Mouse (Mus musculus) midbrain, embryonic 14.5 days (tissue): ENCODE results near the gene Ttc8. TPM values are rescaled to one million over a fixed set of nuclear protein-coding genes. Genes with fewer than 3 reads are reported as not detected.

ENCODE experiments used
- ATAC-seq: fragments of 200-750 bp; cut with Nextera tagmentation; 2 replicates; pipeline ENCODE4 v1.8.0; 2017; ENCODE audit warnings: moderate number of reproducible peaks, moderate library complexity; ENCODE audit not compliant: low FRiP score, low TSS enrichment
- DNase-seq: peaks from one replicate; pipeline ENCODE4 v3.0.0-alpha.2; 2015
- H3K27ac ChIP-seq: fragments of 300-500 bp; sonication (generic); replicated peaks from 2 replicates; pipeline ENCODE4 v1.5.1; 2014; ENCODE audit warnings: mild to moderate bottlenecking, low read depth, low read length, moderate library complexity
- H3K27me3 ChIP-seq: fragments of 300-500 bp; sonication (generic); 2 replicates; pipeline ENCODE4 v1.6.1; 2014; ENCODE audit warnings: low read length, control low read depth, mixed read lengths; ENCODE audit not compliant: control insufficient read depth, insufficient read depth
- H3K36me3 ChIP-seq: fragments of 300-500 bp; sonication (generic); 2 replicates; pipeline ENCODE4 v1.6.1; 2014; ENCODE audit warnings: low read length, control low read depth; ENCODE audit not compliant: control insufficient read depth, insufficient read depth
- H3K4me1 ChIP-seq: fragments of 300-500 bp; sonication (generic); 2 replicates; pipeline ENCODE4 v1.6.1; 2014; ENCODE audit warnings: mild to moderate bottlenecking, antibody characterized with exemption, low read length, control low read depth; ENCODE audit not compliant: control insufficient read depth, insufficient read depth
- H3K4me2 ChIP-seq: fragments of 300-500 bp; sonication (generic); 2 replicates; pipeline ENCODE4 v1.6.1; 2014; ENCODE audit warnings: mild to moderate bottlenecking, low read length, moderate library complexity
- H3K4me3 ChIP-seq: fragments of 300-500 bp; sonication (generic); replicated peaks from 2 replicates; pipeline ENCODE4 v1.5.1; 2014; ENCODE audit warnings: low read depth, low read length
- H3K9ac ChIP-seq: fragments of 300-500 bp; sonication (generic); replicated peaks from 2 replicates; pipeline ENCODE4 v1.6.1; 2014; ENCODE audit warnings: mild to moderate bottlenecking, low read length, moderate library complexity
- H3K9me3 ChIP-seq: fragments of 300-500 bp; sonication (generic); 2 replicates; pipeline ENCODE4 v1.6.1; 2016; ENCODE audit warnings: low read length, control low read depth, mixed read lengths; ENCODE audit not compliant: control insufficient read depth
- WGBS: fragments of 180-500 bp; shearing (Covaris S2); extraction: QIAGEN DNeasy Blood & Tissue Kit; methylation state at CpG from one replicate; pipeline ENCODE4 v1.1.7; 2014; 5-methylcytosine and 5-hydroxymethylcytosine counted together
- polyA plus RNA-seq: library from polyadenylated mRNA; unstranded; fragments of >200 nt; fragmentation: Nextera tagmentation; extraction: Ambion mirVana; gene quantifications from 2 replicates; pipeline ENCODE4 v1.2.1, GENCODE M21; 2014

Gene Ttc8
- polyA plus RNA-seq, 1 experiment from 2014 or later: 38.5 TPM

DNA sequence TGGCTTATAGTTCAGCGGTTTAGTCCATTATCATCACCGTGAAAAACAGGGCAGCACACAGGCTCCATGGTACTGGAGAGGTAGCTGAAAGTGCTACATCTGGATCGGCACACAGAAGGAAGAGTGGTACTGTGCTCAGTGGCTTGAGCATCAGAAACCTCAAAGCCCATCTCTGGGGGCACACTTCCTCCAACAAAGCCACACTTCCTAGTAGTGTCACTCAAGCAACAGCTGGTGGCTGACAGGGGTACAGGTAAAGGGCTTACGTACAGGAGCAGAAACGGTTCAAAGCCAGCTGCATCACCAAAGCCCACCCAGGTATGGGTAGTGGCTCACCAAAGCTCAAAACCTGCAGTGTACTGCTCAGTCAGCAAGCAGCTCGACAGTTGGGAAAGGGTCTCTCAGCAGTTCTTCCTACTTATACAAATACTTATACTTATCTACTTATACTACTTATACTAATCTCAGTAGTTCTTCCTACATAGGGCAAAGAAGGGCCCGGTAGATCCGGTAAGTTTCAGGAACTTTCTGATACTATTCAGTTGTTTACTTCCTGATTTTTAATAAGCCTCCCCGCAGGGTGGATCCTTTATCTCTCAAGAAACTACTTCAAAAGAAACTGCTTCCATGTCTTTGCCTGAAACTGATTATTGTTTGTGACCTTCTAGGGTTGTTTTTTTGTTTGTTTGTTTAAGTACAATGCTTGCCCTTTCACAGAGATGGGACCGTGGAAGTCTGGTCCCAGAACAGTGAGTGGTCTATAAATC, 78.5 kb downstream of the Ttc8 start:
- Histone ChIP-seq H3K9ac (no peak overlapping the region), H3K4me2 (no peak overlapping the region), H3K27me3 (no peaks in the 10 kb centered on the region), H3K4me3 (no peak overlapping the region), H3K27ac (no peak overlapping the region), H3K9me3 (no peaks in the 10 kb centered on the region), H3K4me1 (no peaks in the 10 kb centered on the region; the same call in 1 of the 2 replicates), H3K36me3 (no peaks in the 10 kb centered on the region)
- WGBS: 87% methylated on average over 10 of the region's 10 CpGs
- ATAC-seq (no peak), DNase-seq (no peak)

DNA sequence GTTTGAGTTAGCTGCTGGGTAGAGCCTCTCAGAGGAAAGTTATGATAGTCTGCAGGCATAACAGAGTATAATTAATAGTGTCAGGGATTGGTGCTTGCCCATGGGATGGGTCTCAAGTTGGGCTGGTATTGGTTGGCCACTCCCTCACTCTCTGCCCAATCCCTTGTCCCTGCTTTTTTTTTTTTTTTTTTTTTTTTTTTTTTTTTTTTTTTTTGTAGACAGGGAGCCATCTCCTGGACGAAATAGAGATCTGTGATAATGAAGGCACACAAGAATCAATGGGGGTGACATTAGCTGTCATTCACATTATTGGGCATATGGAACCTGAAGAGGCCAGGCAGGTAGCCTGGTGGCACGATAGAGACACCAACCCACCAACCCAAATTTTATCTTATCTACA, 79.9 kb downstream of the Ttc8 start:
- WGBS: 80% methylated on average over 2 of the region's 2 CpGs
- Histone ChIP-seq H3K4me3 (no peak overlapping the region), H3K27ac (no peak overlapping the region), H3K9ac (no peak overlapping the region), H3K36me3 (no peaks in the 10 kb centered on the region), H3K4me2 (no peak overlapping the region), H3K4me1 (no peaks in the 10 kb centered on the region; the same call in 1 of the 2 replicates), H3K27me3 (no peaks in the 10 kb centered on the region), H3K9me3 (no peaks in the 10 kb centered on the region)
- DNase-seq (no peak), ATAC-seq (no peak)

DNA sequence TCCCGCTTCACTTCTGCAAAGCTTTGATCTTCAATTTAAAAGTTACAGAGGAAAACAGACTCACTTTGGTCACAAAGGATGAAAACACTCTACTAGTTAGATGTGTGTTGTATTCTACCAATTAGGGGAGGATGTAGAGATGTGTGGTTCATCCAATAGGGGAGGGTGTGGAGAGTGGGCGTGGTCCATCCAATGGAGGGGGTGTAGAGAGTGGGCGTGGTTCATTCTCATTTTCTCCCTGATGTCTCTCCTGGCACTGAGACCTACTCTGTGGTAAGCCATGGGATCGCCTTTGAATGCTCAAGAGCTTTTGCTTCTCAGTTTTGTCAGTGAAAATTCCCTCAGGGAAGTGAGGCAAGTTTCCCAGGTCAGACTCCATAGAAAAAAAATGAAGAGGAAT, 82.7 kb downstream of the Ttc8 start:
- H3K27me3 ChIP-seq: no peaks in the 10 kb centered on the region
- no peaks in the 10 kb centered on the region for H3K9me3 ChIP-seq
- DNase-seq (no peak), ATAC-seq (no peak)
- 84% methylated on average over 4 of the region's 4 CpGs for WGBS
- H3K36me3 ChIP-seq: no peaks in the 10 kb centered on the region
- H3K27ac ChIP-seq: no peak overlapping the region
- H3K4me1 ChIP-seq: no peaks in the 10 kb centered on the region
- no peak overlapping the region for H3K4me3 ChIP-seq
- H3K9ac ChIP-seq: no peak overlapping the region
- H3K4me2 ChIP-seq: no peak overlapping the region

DNA sequence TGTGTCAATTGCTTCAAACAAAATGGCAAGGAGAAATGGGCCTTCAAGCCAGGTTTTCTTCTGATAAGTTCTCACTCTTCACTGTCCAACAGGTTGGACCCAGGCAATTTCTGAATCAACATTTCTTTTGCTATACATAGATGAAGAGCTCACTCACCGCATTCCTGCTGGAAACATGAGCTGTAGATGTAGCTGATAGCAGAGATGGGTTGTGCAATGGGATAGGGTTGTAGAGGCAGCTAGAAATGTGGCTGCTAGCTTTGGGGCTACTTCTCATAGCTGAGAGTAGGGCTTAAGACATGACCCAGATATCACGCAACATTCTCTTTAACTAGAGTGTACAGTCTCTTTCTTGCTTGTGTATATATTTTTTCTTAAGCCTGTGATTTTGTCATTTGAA, 84.4 kb downstream of the Ttc8 start:
- H3K27ac ChIP-seq: no peak overlapping the region
- no peak overlapping the region for H3K9ac ChIP-seq
- no peak for DNase-seq
- no peaks in the 10 kb centered on the region for H3K36me3 ChIP-seq
- H3K9me3 ChIP-seq: no peaks in the 10 kb centered on the region
- H3K4me2 ChIP-seq: no peak overlapping the region
- no peak for ATAC-seq
- WGBS: 94% methylated on average over 2 of the region's 2 CpGs
- H3K4me1 ChIP-seq: peaks cover 9% of the 10 kb centered on the region
- no peaks in the 10 kb centered on the region for H3K27me3 ChIP-seq
- H3K4me3 ChIP-seq: no peak overlapping the region

DNA sequence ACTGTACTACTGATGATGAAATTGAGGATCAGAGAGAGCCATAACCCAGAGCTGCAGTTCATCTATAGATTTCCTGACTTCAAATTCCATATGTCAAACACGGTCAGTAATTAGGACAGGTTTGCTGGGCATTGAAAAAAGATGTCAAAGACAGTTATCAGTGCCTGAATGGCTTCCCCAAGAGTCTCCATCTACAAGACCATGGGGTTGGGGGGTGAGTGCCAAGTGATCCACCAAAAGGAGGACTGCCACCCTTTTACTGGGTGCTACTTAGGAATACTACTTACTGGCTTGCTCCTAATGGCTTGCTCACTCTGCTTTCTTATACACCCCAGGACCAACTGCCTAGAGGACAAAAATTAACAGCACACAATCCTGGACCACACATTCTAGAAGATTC, 88.4 kb downstream of the Ttc8 start:
- no peak for DNase-seq
- no peaks in the 10 kb centered on the region for H3K36me3 ChIP-seq
- no peak overlapping the region for H3K9ac ChIP-seq
- H3K27ac ChIP-seq: peak overlapping the region; percentile 72
- no peak for ATAC-seq
- H3K4me2 ChIP-seq: no peak overlapping the region
- H3K27me3 ChIP-seq: no peaks in the 10 kb centered on the region
- H3K9me3 ChIP-seq: no peaks in the 10 kb centered on the region
- H3K4me3 ChIP-seq: no peak overlapping the region
- peaks cover 33% of the 10 kb centered on the region for H3K4me1 ChIP-seq
- 45% methylated on average over 1 of the region's 1 CpGs for WGBS

DNA sequence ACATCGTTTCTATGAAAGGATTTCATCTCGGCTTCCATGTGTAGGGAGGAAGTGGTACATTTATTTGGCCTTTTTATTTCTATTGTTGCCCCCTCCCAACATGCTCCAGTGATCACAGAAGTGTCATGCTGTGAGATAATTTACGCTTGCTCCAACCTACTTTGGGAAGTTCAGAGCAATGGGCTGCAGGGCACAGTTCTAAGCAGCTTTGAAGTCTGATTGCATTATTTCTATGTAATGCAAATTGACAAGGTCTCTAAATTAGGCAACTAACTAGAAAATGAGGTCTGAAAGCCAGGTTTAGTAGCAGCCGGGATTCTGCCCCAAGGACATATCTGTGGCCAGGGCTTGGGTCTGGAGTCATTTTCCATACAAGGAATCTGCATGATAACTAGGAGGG, 89.1 kb downstream of the Ttc8 start:
- Histone ChIP-seq H3K27ac (peak overlapping the region; percentile 72), H3K9ac (no peak overlapping the region), H3K4me1 (peaks cover 33% of the 10 kb centered on the region), H3K4me2 (no peak overlapping the region), H3K36me3 (no peaks in the 10 kb centered on the region), H3K9me3 (no peaks in the 10 kb centered on the region), H3K27me3 (no peaks in the 10 kb centered on the region), H3K4me3 (no peak overlapping the region)
- ATAC-seq (peak; percentile 43; the same call in 1 of the 2 replicates), DNase-seq (peak; percentile 69)
- WGBS: 10% methylated on average over 4 of the region's 4 CpGs

DNA sequence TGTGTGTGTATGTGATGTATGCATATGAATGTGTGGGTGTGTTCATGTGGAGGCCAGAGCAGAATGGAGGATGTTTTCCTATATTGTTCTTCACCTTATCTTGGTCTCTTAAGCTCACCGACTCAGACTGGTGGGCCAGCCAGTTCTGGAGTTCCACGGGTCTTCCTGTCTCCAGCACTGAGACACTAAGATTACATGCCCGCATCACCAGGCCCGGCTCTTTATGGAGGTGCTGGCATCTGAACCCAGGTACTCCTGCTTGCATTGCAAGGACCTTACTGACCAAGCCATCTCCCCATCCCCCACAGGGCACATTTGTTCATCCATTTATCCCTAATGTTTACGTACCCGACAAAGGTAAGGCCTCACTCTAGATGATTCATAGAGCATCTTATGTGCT, 89.7 kb downstream of the Ttc8 start:
- no peak overlapping the region for H3K4me3 ChIP-seq
- H3K9ac ChIP-seq: no peak overlapping the region
- H3K36me3 ChIP-seq: no peaks in the 10 kb centered on the region
- ATAC-seq (no peak), DNase-seq (no peak)
- no peaks in the 10 kb centered on the region for H3K9me3 ChIP-seq
- 44% methylated on average over 6 of the region's 6 CpGs for WGBS
- H3K4me1 ChIP-seq: peaks cover 33% of the 10 kb centered on the region
- H3K4me2 ChIP-seq: no peak overlapping the region
- H3K27ac ChIP-seq: peak overlapping the region; percentile 72
- H3K27me3 ChIP-seq: no peaks in the 10 kb centered on the region

DNA sequence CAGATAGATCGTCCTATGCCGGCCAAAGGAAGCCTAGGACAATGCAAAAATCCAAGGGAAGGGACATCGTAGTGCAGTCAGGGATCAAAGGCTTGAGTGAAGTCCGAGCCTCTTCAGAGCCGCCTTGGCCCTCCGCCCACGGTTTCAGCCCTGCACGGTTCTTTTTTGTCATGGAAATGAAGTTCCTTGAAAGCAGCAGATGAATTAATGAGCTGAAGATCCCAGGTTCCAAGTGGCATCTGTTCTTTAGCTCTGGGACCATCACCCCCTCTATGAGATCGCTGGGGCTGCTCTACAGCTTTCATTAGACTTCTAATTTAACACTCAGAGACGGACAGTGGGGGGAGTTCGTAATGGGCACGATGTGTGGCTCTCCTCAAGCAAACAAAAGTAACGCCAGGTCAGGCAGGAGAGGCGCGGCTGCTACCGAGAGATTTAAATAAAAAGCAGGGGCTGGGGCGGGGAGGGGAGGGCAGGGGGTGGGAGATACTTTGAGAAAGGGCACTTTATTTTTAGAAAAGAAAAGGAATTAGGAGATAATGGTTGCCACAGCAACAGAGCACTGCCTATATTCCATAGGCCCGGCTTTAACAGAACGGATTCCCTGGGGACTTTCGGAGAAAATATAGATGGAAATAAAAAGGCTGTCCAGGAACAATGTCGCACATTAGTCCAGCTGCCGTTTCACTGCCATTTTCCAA, 90.9 kb downstream of the Ttc8 start:
- H3K4me3 ChIP-seq: no peak overlapping the region
- under 1% methylated on average over 22 of the region's 22 CpGs for WGBS
- H3K4me1 ChIP-seq: peaks cover 33% of the 10 kb centered on the region
- peak overlapping the region; percentile 72 for H3K27ac ChIP-seq
- ATAC-seq (peak; percentile 90), DNase-seq (peak; percentile 91)
- H3K4me2 ChIP-seq: peak overlapping the region; percentile 27
- no peaks in the 10 kb centered on the region for H3K36me3 ChIP-seq
- H3K27me3 ChIP-seq: no peaks in the 10 kb centered on the region
- no peak overlapping the region for H3K9ac ChIP-seq
- H3K9me3 ChIP-seq: no peaks in the 10 kb centered on the region

DNA sequence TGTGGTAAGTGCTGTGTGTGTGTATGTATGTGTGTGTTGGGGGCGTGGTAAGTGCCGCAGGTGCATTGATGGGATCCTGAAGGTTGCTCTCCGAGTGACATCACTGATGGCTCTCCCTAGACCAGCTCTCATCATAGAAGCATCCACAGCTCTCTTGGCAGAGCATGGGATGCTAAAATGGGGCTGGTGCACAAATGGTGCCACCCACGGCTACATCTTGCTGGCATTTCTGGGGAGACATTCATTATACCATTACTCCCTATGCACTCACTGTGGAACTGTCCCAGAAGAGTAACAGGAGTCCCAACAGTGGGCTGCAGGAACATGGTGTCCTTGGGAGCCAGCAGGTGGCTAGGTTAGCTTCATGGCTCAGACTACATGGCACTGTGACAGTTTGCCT, 95.5 kb downstream of the Ttc8 start:
- Histone ChIP-seq H3K9me3 (no peaks in the 10 kb centered on the region), H3K4me1 (peaks cover 13% of the 10 kb centered on the region; the same call in 1 of the 2 replicates), H3K4me3 (no peak overlapping the region), H3K27me3 (no peaks in the 10 kb centered on the region), H3K36me3 (no peaks in the 10 kb centered on the region), H3K9ac (no peak overlapping the region), H3K27ac (no peak overlapping the region), H3K4me2 (no peak overlapping the region)
- 98% methylated on average over 4 of the region's 4 CpGs for WGBS
- DNase-seq (no peak), ATAC-seq (no peak)
